21 mouse cellular contexts compared by ENCODE assay signal in the genomic region with DNA sequence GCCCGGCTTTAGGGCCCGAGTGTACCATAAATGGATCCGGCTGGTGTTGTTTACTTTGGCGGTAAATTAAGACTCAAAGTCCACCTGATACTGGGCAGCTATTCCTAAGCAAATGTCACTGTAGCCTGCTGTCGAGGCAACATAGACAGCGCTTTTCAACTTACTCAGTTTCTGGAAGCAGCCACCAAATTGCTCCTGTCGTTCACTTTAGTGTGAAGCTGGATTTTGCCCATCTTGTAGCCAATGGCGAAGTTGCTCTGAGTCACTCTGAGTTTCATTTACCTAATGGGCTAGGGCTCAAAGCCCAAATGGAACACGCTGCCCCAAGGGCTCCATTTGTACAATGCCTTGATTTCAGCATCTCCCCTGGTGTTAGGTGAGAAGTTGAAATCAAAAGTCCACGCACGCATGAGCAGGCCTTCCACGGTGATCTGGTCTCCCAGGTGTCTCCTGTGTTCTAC. TPM values are rescaled to one million over a fixed set of nuclear protein-coding genes. Genes with fewer than 3 reads are reported as not detected.
DNase-seq lines count a peak whose midpoint lies in the region; ATAC-seq and TF ChIP-seq lines count a peak whose summit lies in the region.
"Had no signal": no experiment of that assay in that cellular context is flagged by ENCODE, and none has a peak within 500 bp of the region (broad histone marks: within the 10 kb centered on the region; RNA-seq: fewer than 3 reads in every experiment).

No protein-coding gene starts in this region.

- TF ChIP-seq EP300 in liver, postnatal 0 days (IDR thresholded peaks at IDR 0.05; ENCODE audit: low read depth), result no peak

- H3K4me3 ChIP-seq in kidney, embryonic 16.5 days (ENCODE audit: low read length), result no peak overlapping the region
- H3K4me3 ChIP-seq in lung, embryonic 15.5 days, result no peak overlapping the region
- no peak overlapping the region for H3K4me3 ChIP-seq in liver, postnatal 0 days (ENCODE audit: low read depth, low read length)
- H3K4me3 ChIP-seq: forebrain, embryonic 15.5 days; heart, embryonic 13.5 days; hindbrain, embryonic 13.5 days; layer of hippocampus, adult 2 months; limb, embryonic 15.5 days; midbrain, embryonic 13.5 days; neural tube, embryonic 12.5 days had no signal

- H3K9ac ChIP-seq in kidney, embryonic 16.5 days (replicated peaks; ENCODE audit: low read length), result no peak overlapping the region
- H3K9ac ChIP-seq in lung, embryonic 15.5 days, result no peak overlapping the region
- no peak overlapping the region for H3K9ac ChIP-seq in liver, postnatal 0 days (replicated peaks)
- H3K9ac ChIP-seq: forebrain, embryonic 15.5 days; heart, embryonic 13.5 days; hindbrain, embryonic 13.5 days; limb, embryonic 15.5 days; midbrain, embryonic 13.5 days; neural tube, embryonic 12.5 days had no signal

- no peak for TF ChIP-seq CTCF in liver, postnatal 0 days (IDR thresholded peaks at IDR 0.05; ENCODE audit: low read depth)

- no peaks in the 10 kb centered on the region for H3K27me3 ChIP-seq in kidney, embryonic 16.5 days (ENCODE audit: insufficient read depth, low read length)
- H3K27me3 ChIP-seq in lung, embryonic 15.5 days, result no peaks in the 10 kb centered on the region
- H3K27me3 ChIP-seq in liver, postnatal 0 days (ENCODE audit: insufficient read depth, low read length), result no peaks in the 10 kb centered on the region
- H3K27me3 ChIP-seq: forebrain, embryonic 15.5 days; heart, embryonic 13.5 days; hindbrain, embryonic 13.5 days; limb, embryonic 15.5 days; midbrain, embryonic 13.5 days; neural tube, embryonic 12.5 days had no signal

- peaks cover 9% of the 10 kb centered on the region; the same call in 1 of the 2 replicates for H3K4me1 ChIP-seq in kidney, embryonic 16.5 days (ENCODE audit: insufficient read depth, low read length)
- H3K4me1 ChIP-seq in lung, embryonic 15.5 days, result peaks cover 15% of the 10 kb centered on the region
- H3K4me1 ChIP-seq in liver, postnatal 0 days (ENCODE audit: insufficient read depth), result peaks cover 23% of the 10 kb centered on the region
- H3K4me1 ChIP-seq: forebrain, embryonic 15.5 days; hindbrain, embryonic 13.5 days; midbrain, embryonic 13.5 days; neural tube, embryonic 12.5 days had no signal

- no peaks in the 10 kb centered on the region for H3K36me3 ChIP-seq in kidney, embryonic 16.5 days (ENCODE audit: insufficient read depth, low read length)
- no peaks in the 10 kb centered on the region for H3K36me3 ChIP-seq in lung, embryonic 15.5 days
- no peaks in the 10 kb centered on the region for H3K36me3 ChIP-seq in liver, postnatal 0 days (replicated peaks; ENCODE audit: insufficient read depth, low read length)
- H3K36me3 ChIP-seq: forebrain, embryonic 15.5 days; G1E; heart, embryonic 13.5 days; hindbrain, embryonic 13.5 days; limb, embryonic 15.5 days; midbrain, embryonic 13.5 days; neural tube, embryonic 12.5 days had no signal

- H3K27ac ChIP-seq in kidney, embryonic 16.5 days (ENCODE audit: low read length), result no peak overlapping the region; the same call in 1 of the 2 replicates
- H3K27ac ChIP-seq in lung, embryonic 15.5 days, result peak overlapping the region; percentile 74
- H3K27ac ChIP-seq in liver, postnatal 0 days (ENCODE audit: low read depth), result peak overlapping the region; percentile 80
- H3K27ac ChIP-seq: forebrain, embryonic 15.5 days; heart, embryonic 13.5 days; hindbrain, embryonic 13.5 days; layer of hippocampus, adult 2 months; limb, embryonic 15.5 days; midbrain, embryonic 13.5 days; neural tube, embryonic 12.5 days had no signal

- no peak for ATAC-seq in kidney, embryonic 16.5 days (ENCODE audit: low FRiP score, low TSS enrichment)
- no peak for ATAC-seq in lung, embryonic 15.5 days (ENCODE audit: borderline replicate concordance, extremely low read depth, low FRiP score, low TSS enrichment)
- ATAC-seq in liver, postnatal 0 days, result peak; percentile 89
- ATAC-seq: forebrain, embryonic 15.5 days; inflammation-experienced regulatory T-cells, adult 6 months; midbrain, embryonic 13.5 days had no signal

- 67% methylated on average over 12 of the region's 12 CpGs for WGBS in kidney, embryonic 16.5 days
- 76% methylated on average over 12 of the region's 12 CpGs for WGBS in lung, embryonic 15.5 days
- WGBS in liver, postnatal 0 days (ENCODE audit: insufficient replicate concordance), result 66% methylated on average over 12 of the region's 12 CpGs

- H3K4me2 ChIP-seq in kidney, embryonic 16.5 days (replicated peaks; ENCODE audit: low read depth, low read length), result no peak overlapping the region
- 0 out of 2 replicates have a peak overlapping the region, but pooled peaks have one; percentile 24 for H3K4me2 ChIP-seq in lung, embryonic 15.5 days
- no peak overlapping the region for H3K4me2 ChIP-seq in liver, postnatal 0 days (ENCODE audit: low read depth, low read length)
- H3K4me2 ChIP-seq: forebrain, embryonic 15.5 days; heart, embryonic 13.5 days; hindbrain, embryonic 13.5 days; limb, embryonic 15.5 days; midbrain, embryonic 13.5 days; neural tube, embryonic 12.5 days had no signal

- H3K9me3 ChIP-seq in kidney, embryonic 16.5 days (ENCODE audit: low read length), result no peaks in the 10 kb centered on the region
- H3K9me3 ChIP-seq in lung, embryonic 15.5 days, result no peaks in the 10 kb centered on the region
- H3K9me3 ChIP-seq in liver, postnatal 0 days (ENCODE audit: low read length), result no peaks in the 10 kb centered on the region
- H3K9me3 ChIP-seq: forebrain, embryonic 15.5 days; G1E; heart, embryonic 13.5 days; hindbrain, embryonic 13.5 days; limb, embryonic 15.5 days; midbrain, embryonic 13.5 days; neural tube, embryonic 12.5 days had no signal

- DNase-seq in kidney, adult 9 months, result peak; percentile 53
- DNase-seq in lung, postnatal 10 days, result no peak
- peak; percentile 72 for DNase-seq in R1 (ENCODE audit: low read depth, low spot score)
- DNase-seq in liver, postnatal 0 days, result no peak
- no peak for DNase-seq in T-cell, adult 2 months (ENCODE audit: low spot score)
- DNase-seq in urinary bladder, postnatal 36 days (ENCODE audit: low spot score in 2 of 2), result no peak
- DNase-seq: cerebellum, adult 18-20 months; cerebellum, postnatal 25 days; embryo, embryonic 11 days; thymus, postnatal 25 days had no signal

RNA-seq across cellular contexts. Expression of a gene that starts 26.3 kb away (rescaled TPM):
- 281 and 293 TPM in 2 replicates for polyA plus RNA-seq in kidney, embryonic 16.5 days (2015; fragmentation: Nextera tagmentation; extraction: Ambion mirVana)
- polyA plus RNA-seq in lung, embryonic 15.5 days (2015; fragmentation: Nextera tagmentation; extraction: Ambion mirVana), result 378 and 410 TPM in 2 replicates
- 86.9 and 90.7 TPM in 2 replicates for polyA plus RNA-seq in liver, postnatal 0 days (2015; fragmentation: Nextera tagmentation; extraction: Ambion mirVana)

Comparison
In these comparisons a context has a peak if more than half of its experiments do, and no peak if none do; other contexts are left out.
1. DNase-seq: peak in kidney, adult 9 months (single experiment) and R1 (single experiment); none in lung, postnatal 10 days (single experiment), liver, postnatal 0 days (single experiment), T-cell, adult 2 months (single experiment) and urinary bladder, postnatal 36 days (0 of 2).